Mouse (Mus musculus) testis, adult 10 weeks (tissue): Measurements from ENCODE around the gene 2610044O15Rik8. TPM values are rescaled to one million over a fixed set of nuclear protein-coding genes. Genes with fewer than 3 reads are reported as not detected.

Source experiments
- polyA plus RNA-seq: library from polyadenylated mRNA; stranded (reverse); fragments of 350-450 nt; fragmentation: Illumina TruSeq; extraction: RNeasy Lipid Tissue Mini Kit (QIAGEN cat#74804); gene quantifications from one replicate; pipeline ENCODE4 v1.2.3, GENCODE M21; 2014; ENCODE audit warnings: low read depth, low replicate concordance

The 2610044O15Rik8 gene
- polyA plus RNA-seq = 10.8 TPM

GRCm38 (mm10) chr8:129234027-129234733 lies at the start of gene 2610044O15Rik8:
Gene 2610044O15Rik8 (minus strand): TSS chr8:129234406.

Other genes with a start within 250 kb of the 2610044O15Rik8 start
- 178 TPM for gene Ccdc7a, start 168.9 kb downstream of the 2610044O15Rik8 start, polyA plus RNA-seq
- gene Ccdc7b, start 167.3 kb downstream of the 2610044O15Rik8 start, polyA plus RNA-seq = 978 TPM
- not detected for gene Gm10999, start 102.7 kb downstream of the 2610044O15Rik8 start, polyA plus RNA-seq